Mouse (Mus musculus) intestine, embryonic 16.5 days (tissue): ENCODE measurements at regions not wholly inside any gene's neighbourhood (a gene's known extent, or its start where the extent isn't known, plus 50 kb on each side); places are given as distances from the start of the nearest gene placed in this dataset.

Source experiments
- ATAC-seq: fragments of 200-750 bp; cut with Nextera tagmentation; 2 replicates; pipeline ENCODE4 v1.8.0; 2017; ENCODE audit warnings: moderate TSS enrichment, moderate library complexity
- H3K27ac ChIP-seq: fragments of 300-500 bp; sonication (generic); 2 replicates; pipeline ENCODE4 v1.5.1; 2014; ENCODE audit warnings: mild to moderate bottlenecking, low read length
- H3K27me3 ChIP-seq: fragments of 300-500 bp; sonication (generic); replicated peaks from 2 replicates; pipeline ENCODE4 v1.6.1; 2014; ENCODE audit warnings: low read length, control low read depth, mixed read lengths; ENCODE audit not compliant: control insufficient read depth, insufficient read depth
- H3K36me3 ChIP-seq: fragments of 300-500 bp; sonication (generic); 2 replicates; pipeline ENCODE4 v1.6.1; 2014; ENCODE audit warnings: low read length, control low read depth; ENCODE audit not compliant: control insufficient read depth, insufficient read depth
- H3K4me1 ChIP-seq: fragments of 300-500 bp; sonication (generic); 2 replicates; pipeline ENCODE4 v1.6.1; 2014; ENCODE audit warnings: low read length, control low read depth, mixed read lengths; ENCODE audit not compliant: control insufficient read depth, insufficient read depth
- H3K4me2 ChIP-seq: fragments of 300-500 bp; sonication (generic); 2 replicates; pipeline ENCODE4 v1.6.1; 2014; ENCODE audit warnings: low read depth, low read length, control low read depth
- H3K4me3 ChIP-seq: fragments of 300-500 bp; sonication (generic); 2 replicates; pipeline ENCODE4 v1.5.1; 2014; ENCODE audit warnings: mild to moderate bottlenecking, low read length
- H3K9ac ChIP-seq: fragments of 300-500 bp; sonication (generic); 2 replicates; pipeline ENCODE4 v1.6.1; 2014; ENCODE audit warnings: low read depth, low read length
- H3K9me3 ChIP-seq: fragments of 300-500 bp; sonication (generic); 2 replicates; pipeline ENCODE4 v1.6.1; 2016; ENCODE audit warnings: low read length, control low read depth; ENCODE audit not compliant: control insufficient read depth
- WGBS: fragments of 180-500 bp; shearing (Covaris S2); extraction: QIAGEN DNeasy Blood & Tissue Kit; methylation state at CpG from one replicate; pipeline ENCODE4 v1.1.7; 2014; 5-methylcytosine and 5-hydroxymethylcytosine counted together

- Histone ChIP-seq H3K4me1 (no peaks in the 10 kb centered on the region), H3K27ac (no peak overlapping the region), H3K9ac (no peak overlapping the region), H3K27me3 (no peaks in the 10 kb centered on the region), H3K4me3 (no peak overlapping the region), H3K4me2 (no peak overlapping the region), H3K9me3 (no peaks in the 10 kb centered on the region), H3K36me3 (no peaks in the 10 kb centered on the region)
- ATAC-seq, result no peak
- WGBS, result 78% methylated on average over 7 of the region's 7 CpGs
Observed at GRCm38 (mm10) chr13:114654267-114654666, 163.8 kb upstream of the Mocs2 start.

GRCm38 (mm10) chr13:114654953-114655586 lies 163.0 kb upstream of the Mocs2 start:
- Histone ChIP-seq H3K9ac (no peak overlapping the region), H3K27ac (no peak overlapping the region), H3K4me3 (no peak overlapping the region), H3K4me2 (no peak overlapping the region), H3K4me1 (no peaks in the 10 kb centered on the region), H3K27me3 (no peaks in the 10 kb centered on the region), H3K36me3 (no peaks in the 10 kb centered on the region), H3K9me3 (no peaks in the 10 kb centered on the region)
- 75% methylated on average over 4 of the region's 4 CpGs for WGBS
- ATAC-seq, result no peak

- no peak for ATAC-seq
- no peaks in the 10 kb centered on the region for H3K27me3 ChIP-seq
- no peaks in the 10 kb centered on the region for H3K36me3 ChIP-seq
- no peaks in the 10 kb centered on the region for H3K9me3 ChIP-seq
- H3K4me2 ChIP-seq, result no peak overlapping the region
- H3K9ac ChIP-seq, result no peak overlapping the region
- H3K4me1 ChIP-seq, result no peaks in the 10 kb centered on the region
- H3K4me3 ChIP-seq, result no peak overlapping the region
- H3K27ac ChIP-seq, result no peak overlapping the region
Observed at GRCm38 (mm10) chr13:114672411-114672810, 145.6 kb upstream of the Mocs2 start.

GRCm38 (mm10) chr13:114679703-114680378 lies 138.2 kb upstream of the Mocs2 start:
- Histone ChIP-seq H3K27ac (peak overlapping the region; percentile 24; the same call in 1 of the 2 replicates), H3K27me3 (no peaks in the 10 kb centered on the region), H3K9me3 (no peaks in the 10 kb centered on the region), H3K4me2 (peak overlapping the region; percentile 28), H3K4me3 (no peak overlapping the region), H3K4me1 (no peaks in the 10 kb centered on the region), H3K9ac (no peak overlapping the region), H3K36me3 (no peaks in the 10 kb centered on the region)
- peak; percentile 80 for ATAC-seq
- 66% methylated on average over 5 of the region's 5 CpGs for WGBS

- no peaks in the 10 kb centered on the region for H3K36me3 ChIP-seq
- no peak overlapping the region for H3K4me3 ChIP-seq
- peak; percentile 100 for ATAC-seq
- 41% methylated on average over 9 of the region's 9 CpGs for WGBS
- peak overlapping the region; percentile 24; the same call in 1 of the 2 replicates for H3K27ac ChIP-seq
- H3K4me2 ChIP-seq, result peak overlapping the region; percentile 28
- H3K9ac ChIP-seq, result no peak overlapping the region
- no peaks in the 10 kb centered on the region for H3K4me1 ChIP-seq
- H3K9me3 ChIP-seq, result no peaks in the 10 kb centered on the region
- no peaks in the 10 kb centered on the region for H3K27me3 ChIP-seq
Observed at GRCm38 (mm10) chr13:114680379-114680733, 137.7 kb upstream of the Mocs2 start.

GRCm38 (mm10) chr13:114681196-114681595 lies 136.8 kb upstream of the Mocs2 start:
- H3K9ac ChIP-seq, result no peak overlapping the region
- ATAC-seq, result no peak
- H3K27me3 ChIP-seq, result no peaks in the 10 kb centered on the region
- H3K9me3 ChIP-seq, result no peaks in the 10 kb centered on the region
- WGBS, result 67% methylated on average over 4 of the region's 4 CpGs
- no peaks in the 10 kb centered on the region for H3K36me3 ChIP-seq
- no peak overlapping the region for H3K4me2 ChIP-seq
- H3K4me1 ChIP-seq, result no peaks in the 10 kb centered on the region
- H3K27ac ChIP-seq, result no peak overlapping the region
- no peak overlapping the region for H3K4me3 ChIP-seq

GRCm38 (mm10) chr13:114681887-114682286 lies 136.1 kb upstream of the Mocs2 start:
- no peak overlapping the region for H3K4me3 ChIP-seq
- 78% methylated on average over 4 of the region's 4 CpGs for WGBS
- no peak for ATAC-seq

GRCm38 (mm10) chr13:114682891-114683290 lies 135.1 kb upstream of the Mocs2 start:
- no peak overlapping the region for H3K4me3 ChIP-seq
- no peak overlapping the region for H3K4me2 ChIP-seq
- 96% methylated on average over 5 of the region's 5 CpGs for WGBS
- no peaks in the 10 kb centered on the region for H3K4me1 ChIP-seq
- no peaks in the 10 kb centered on the region for H3K36me3 ChIP-seq
- no peaks in the 10 kb centered on the region for H3K27me3 ChIP-seq
- no peak overlapping the region for H3K27ac ChIP-seq
- no peak overlapping the region for H3K9ac ChIP-seq
- no peak for ATAC-seq
- no peaks in the 10 kb centered on the region for H3K9me3 ChIP-seq

More at GRCm38 (mm10) chr13:114681887-114682286, 136.1 kb upstream of the Mocs2 start:
- Histone ChIP-seq H3K9ac (no peak overlapping the region), H3K4me2 (no peak overlapping the region), H3K27ac (no peak overlapping the region), H3K27me3 (no peaks in the 10 kb centered on the region), H3K9me3 (no peaks in the 10 kb centered on the region), H3K36me3 (no peaks in the 10 kb centered on the region), H3K4me1 (no peaks in the 10 kb centered on the region)

- H3K4me2 ChIP-seq, result no peak overlapping the region
- 52% methylated on average over 1 of the region's 1 CpGs for WGBS
- ATAC-seq, result no peak
Observed at GRCm38 (mm10) chr13:114684298-114684697, 133.7 kb upstream of the Mocs2 start.

More at GRCm38 (mm10) chr13:114684298-114684697, 133.7 kb upstream of the Mocs2 start:
- H3K27me3 ChIP-seq, result no peaks in the 10 kb centered on the region
- H3K27ac ChIP-seq, result no peak overlapping the region
- H3K9me3 ChIP-seq, result no peaks in the 10 kb centered on the region
- H3K36me3 ChIP-seq, result no peaks in the 10 kb centered on the region
- H3K4me3 ChIP-seq, result no peak overlapping the region
- no peak overlapping the region for H3K9ac ChIP-seq
- H3K4me1 ChIP-seq, result no peaks in the 10 kb centered on the region
